Mouse (Mus musculus) hematopoietic stem cell, adult 5-6 weeks (primary cell): ENCODE measurements around the gene Fndc8. TPM values are rescaled to one million over a fixed set of nuclear protein-coding genes. Genes with fewer than 3 reads are reported as not detected.

Experiments used
- ATAC-seq, 2 experiments: fragments of 125-278 bp in 1 of 2; replicated peaks in 1 of 2; 2 replicates each; pipeline ENCODE4 v1.8.0; 2016 to 2017; ENCODE audit warnings: inconsistent platforms in 2 of 2, mild to moderate bottlenecking in 2 of 2, moderate number of reproducible peaks in 2 of 2, low read depth in 1 of 2, moderate TSS enrichment in 1 of 2; ENCODE audit not compliant: low FRiP score in 2 of 2, poor library complexity in 2 of 2, severe bottlenecking in 2 of 2, insufficient read depth in 1 of 2, low TSS enrichment in 1 of 2
- total RNA-seq: library from RNA; stranded (forward); fragments of 172-1452, 232-1000 nt; gene quantifications from 2 replicates; pipeline ENCODE4 v1.2.3, GENCODE M21; 2017

Gene Fndc8
- total RNA-seq, 1 experiment from 2014 or later: not detected

GRCm38 (mm10) chr11:82933186-82933585, 41.3 kb downstream of the Fndc8 start:
- ATAC-seq: no peak

- ATAC-seq: no peak
Measured at GRCm38 (mm10) chr11:82943336-82943735, 51.4 kb downstream of the Fndc8 start.

GRCm38 (mm10) chr11:82945636-82946035, 53.7 kb downstream of the Fndc8 start:
- no peak for ATAC-seq

- no peak for ATAC-seq
Measured at GRCm38 (mm10) chr11:82947457-82947856, 55.5 kb downstream of the Fndc8 start.

GRCm38 (mm10) chr11:82949036-82949435, 57.1 kb downstream of the Fndc8 start:
- ATAC-seq: no peak

Other genes starting within 250 kb of the Fndc8 start
- gene Cct6b, start 127.8 kb upstream of the Fndc8 start, total RNA-seq: 0.31 TPM in 1 of 2 replicates, not detected in the other
- gene Zfp830, start 127.8 kb upstream of the Fndc8 start, total RNA-seq: 54.7 and 66.5 TPM in 2 replicates
- 47.4 and 54.5 TPM in 2 replicates for gene Lig3, start 111.0 kb upstream of the Fndc8 start, total RNA-seq
- 15.8 and 18.8 TPM in 2 replicates for gene Rffl, start 20.9 kb upstream of the Fndc8 start, total RNA-seq
- 15.2 and 21.4 TPM in 2 replicates for gene Rad51d, start 1.5 kb upstream of the Fndc8 start, total RNA-seq
- gene Nle1, start 16.3 kb downstream of the Fndc8 start, total RNA-seq: 28.5 and 30.5 TPM in 2 replicates
- 0.15 and 1.6 TPM in 2 replicates for gene Unc45b, start 18.4 kb downstream of the Fndc8 start, total RNA-seq
- 14.1 and 30.8 TPM in 2 replicates for gene Slfn5, start 59.2 kb downstream of the Fndc8 start, total RNA-seq
- gene Slfn9, start 99.7 kb downstream of the Fndc8 start, total RNA-seq: 50.1 and 52.5 TPM in 2 replicates
- gene Slfn8, start 128.7 kb downstream of the Fndc8 start, total RNA-seq: 44.3 and 56.4 TPM in 2 replicates
- gene Slfn2, start 173.0 kb downstream of the Fndc8 start, total RNA-seq: 37.2 and 65.0 TPM in 2 replicates
- 13.5 and 24.0 TPM in 2 replicates for gene Slfn1, start 224.7 kb downstream of the Fndc8 start, total RNA-seq